Mouse (Mus musculus): ENCODE data around the gene Ccdc82.

GRCm38 (mm10) chr9:13225872-13226271 is 20.9 kb upstream of the Ccdc82 start:
- TF ChIP-seq ZNF384 (IDR thresholded peaks at IDR 0.05; ENCODE audit: low read depth, low read length) (no peak), HCFC1 (IDR thresholded peaks at IDR 0.05; ENCODE audit: borderline replicate concordance, insufficient read depth, low read length) (no peak), CHD2 (IDR thresholded peaks at IDR 0.05; ENCODE audit: low read depth, low read length) (no peak), ZC3H11A (IDR thresholded peaks at IDR 0.05; ENCODE audit: borderline replicate concordance, low read depth, low read length) (no peak)

Measured in ES-E14 (cell line).